Mouse (Mus musculus): ENCODE results near the gene Adam19. TPM values are rescaled to one million over a fixed set of nuclear protein-coding genes. Genes with fewer than 3 reads are reported as not detected.

Gene Adam19
- polyA plus RNA-seq, 1 experiment from 2014 or later, result 4.0 TPM

DNA sequence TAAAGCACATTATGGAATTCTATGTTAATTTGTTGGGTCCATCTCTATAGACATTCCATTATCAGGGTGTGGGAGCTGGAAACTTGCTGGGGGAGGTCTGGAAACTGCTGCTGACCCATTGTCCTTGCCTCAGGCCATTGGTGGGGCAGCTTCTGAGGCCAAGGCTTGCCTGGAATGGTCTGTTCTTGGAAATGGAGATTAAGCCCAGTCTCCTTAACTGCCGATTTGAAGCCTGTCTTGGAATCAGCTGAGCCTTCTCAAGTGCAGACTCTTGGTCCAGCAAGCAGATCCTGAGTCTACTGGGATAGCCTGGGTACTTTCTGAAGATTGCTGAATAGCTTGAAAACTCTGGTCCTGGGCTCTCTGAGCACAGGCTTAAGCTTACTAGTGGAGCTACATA is 51.3 kb downstream of the Adam19 start:
- Histone ChIP-seq H3K9me3 (ENCODE audit: control insufficient read depth) (no peaks in the 10 kb centered on the region), H3K4me3 (ENCODE audit: low read depth, low read length) (no peak overlapping the region), H3K27me3 (replicated peaks; ENCODE audit: control insufficient read depth, insufficient read depth, low read length) (no peaks in the 10 kb centered on the region), H3K4me2 (replicated peaks; ENCODE audit: low read depth) (no peak overlapping the region), H3K36me3 (ENCODE audit: control insufficient read depth, insufficient read depth) (0 out of 2 replicates have a peak, but pooled peaks cover 5% of the 10 kb centered on the region), H3K9ac (ENCODE audit: low read depth, low read length) (no peak overlapping the region), H3K27ac (ENCODE audit: low read depth, low read length) (no peak overlapping the region), H3K4me1 (replicated peaks; ENCODE audit: control insufficient read depth, insufficient read depth, low read length) (no peaks in the 10 kb centered on the region)
- no peak for TF ChIP-seq CTCF (IDR thresholded peaks at IDR 0.05; ENCODE audit: low read depth)
- WGBS, result 100% methylated on average over 1 of the region's 1 CpGs
- no peak for ATAC-seq

GRCm38 (mm10) chr11:46109206-46109605 is 53.4 kb downstream of the Adam19 start:
- no peak for TF ChIP-seq CTCF (IDR thresholded peaks at IDR 0.05; ENCODE audit: low read depth)
- Histone ChIP-seq H3K27me3 (replicated peaks; ENCODE audit: control insufficient read depth, insufficient read depth, low read length) (no peaks in the 10 kb centered on the region), H3K9ac (ENCODE audit: low read depth, low read length) (no peak overlapping the region), H3K4me3 (ENCODE audit: low read depth, low read length) (no peak overlapping the region), H3K4me1 (replicated peaks; ENCODE audit: control insufficient read depth, insufficient read depth, low read length) (no peaks in the 10 kb centered on the region), H3K9me3 (ENCODE audit: control insufficient read depth) (no peaks in the 10 kb centered on the region), H3K4me2 (replicated peaks; ENCODE audit: low read depth) (no peak overlapping the region), H3K36me3 (ENCODE audit: control insufficient read depth, insufficient read depth) (no peaks in the 10 kb centered on the region), H3K27ac (ENCODE audit: low read depth, low read length) (no peak overlapping the region)
- no peak for ATAC-seq
- 84% methylated on average over 5 of the region's 5 CpGs for WGBS

GRCm38 (mm10) chr11:46110156-46110944 is 54.6 kb downstream of the Adam19 start:
- Histone ChIP-seq H3K36me3 (ENCODE audit: control insufficient read depth, insufficient read depth) (no peaks in the 10 kb centered on the region; the same call in 1 of the 2 replicates), H3K27ac (ENCODE audit: low read depth, low read length) (no peak overlapping the region), H3K9me3 (ENCODE audit: control insufficient read depth) (no peaks in the 10 kb centered on the region), H3K27me3 (replicated peaks; ENCODE audit: control insufficient read depth, insufficient read depth, low read length) (no peaks in the 10 kb centered on the region), H3K4me1 (replicated peaks; ENCODE audit: control insufficient read depth, insufficient read depth, low read length) (no peaks in the 10 kb centered on the region), H3K9ac (ENCODE audit: low read depth, low read length) (no peak overlapping the region), H3K4me3 (ENCODE audit: low read depth, low read length) (no peak overlapping the region), H3K4me2 (replicated peaks; ENCODE audit: low read depth) (no peak overlapping the region)
- ATAC-seq, result no peak
- WGBS, result 73% methylated on average over 8 of the region's 8 CpGs
- no peak for TF ChIP-seq CTCF (IDR thresholded peaks at IDR 0.05; ENCODE audit: low read depth)

DNA sequence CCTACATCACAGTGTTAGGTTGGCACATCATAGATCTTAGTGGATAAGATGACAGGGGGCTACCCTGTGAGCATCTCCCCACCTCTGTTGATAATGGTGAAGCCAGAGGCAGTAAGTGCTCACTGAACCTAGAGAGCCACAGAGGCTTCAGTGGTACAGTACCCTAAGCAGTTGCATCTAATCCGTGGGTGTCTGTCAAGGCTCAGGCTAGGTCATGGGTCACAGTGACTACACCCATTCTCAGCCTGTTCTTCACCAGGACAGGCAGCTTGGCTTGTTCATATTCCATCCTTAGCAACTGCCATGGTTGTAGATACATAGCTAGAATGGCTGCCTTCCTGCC is 55.1 kb downstream of the Adam19 start:
- Histone ChIP-seq H3K9me3 (ENCODE audit: control insufficient read depth) (no peaks in the 10 kb centered on the region), H3K9ac (ENCODE audit: low read depth, low read length) (no peak overlapping the region), H3K36me3 (ENCODE audit: control insufficient read depth, insufficient read depth) (no peaks in the 10 kb centered on the region; the same call in 1 of the 2 replicates), H3K4me3 (ENCODE audit: low read depth, low read length) (no peak overlapping the region), H3K4me1 (replicated peaks; ENCODE audit: control insufficient read depth, insufficient read depth, low read length) (no peaks in the 10 kb centered on the region), H3K4me2 (replicated peaks; ENCODE audit: low read depth) (no peak overlapping the region), H3K27ac (ENCODE audit: low read depth, low read length) (no peak overlapping the region), H3K27me3 (replicated peaks; ENCODE audit: control insufficient read depth, insufficient read depth, low read length) (no peaks in the 10 kb centered on the region)
- no peak for ATAC-seq
- WGBS, result 88% methylated on average over 1 of the region's 1 CpGs
- no peak for TF ChIP-seq CTCF (IDR thresholded peaks at IDR 0.05; ENCODE audit: low read depth)

GRCm38 (mm10) chr11:46113211-46113610 is 57.4 kb downstream of the Adam19 start:
- Histone ChIP-seq H3K9me3 (ENCODE audit: control insufficient read depth) (no peaks in the 10 kb centered on the region), H3K27ac (ENCODE audit: low read depth, low read length) (no peak overlapping the region), H3K36me3 (ENCODE audit: control insufficient read depth, insufficient read depth) (no peaks in the 10 kb centered on the region; the same call in 1 of the 2 replicates), H3K4me1 (replicated peaks; ENCODE audit: control insufficient read depth, insufficient read depth, low read length) (no peaks in the 10 kb centered on the region), H3K4me2 (replicated peaks; ENCODE audit: low read depth) (no peak overlapping the region), H3K27me3 (replicated peaks; ENCODE audit: control insufficient read depth, insufficient read depth, low read length) (no peaks in the 10 kb centered on the region), H3K9ac (ENCODE audit: low read depth, low read length) (no peak overlapping the region), H3K4me3 (ENCODE audit: low read depth, low read length) (no peak overlapping the region)
- TF ChIP-seq CTCF (IDR thresholded peaks at IDR 0.05; ENCODE audit: low read depth), result no peak
- no peak for ATAC-seq
- 70% methylated on average over 3 of the region's 3 CpGs for whole genome bisulfite sequencing

GRCm38 (mm10) chr11:46114221-46114620 is 58.4 kb downstream of the Adam19 start:
- Histone ChIP-seq H3K9me3 (ENCODE audit: control insufficient read depth) (no peaks in the 10 kb centered on the region), H3K27me3 (replicated peaks; ENCODE audit: control insufficient read depth, insufficient read depth, low read length) (no peaks in the 10 kb centered on the region), H3K4me1 (replicated peaks; ENCODE audit: control insufficient read depth, insufficient read depth, low read length) (no peaks in the 10 kb centered on the region), H3K27ac (ENCODE audit: low read depth, low read length) (no peak overlapping the region), H3K4me3 (ENCODE audit: low read depth, low read length) (no peak overlapping the region), H3K9ac (ENCODE audit: low read depth, low read length) (no peak overlapping the region), H3K36me3 (ENCODE audit: control insufficient read depth, insufficient read depth) (no peaks in the 10 kb centered on the region; the same call in 1 of the 2 replicates), H3K4me2 (replicated peaks; ENCODE audit: low read depth) (no peak overlapping the region)
- 89% methylated on average over 7 of the region's 7 CpGs for WGBS
- no peak for TF ChIP-seq CTCF (IDR thresholded peaks at IDR 0.05; ENCODE audit: low read depth)
- no peak for ATAC-seq
